Mouse (Mus musculus) C2C12 (cell line): ENCODE results near the gene Rps6kc1.

Experiments
- CEBPB ChIP-seq: IDR thresholded peaks from one replicate; pipeline ENCODE4 v1.6.1; 2011; ENCODE audit warnings: low read depth, mild to moderate bottlenecking, control low read depth, moderate library complexity
- CTCF ChIP-seq: IDR thresholded peaks from one replicate; pipeline ENCODE4 v1.5.1; 2011; ENCODE audit not compliant: control insufficient read depth, insufficient read depth, insufficient read length
- FOSL1 ChIP-seq: IDR thresholded peaks from one replicate; pipeline ENCODE4 v1.8.0; 2011; ENCODE audit warnings: mild to moderate bottlenecking, low read length; ENCODE audit not compliant: poor library complexity, insufficient read depth, severe bottlenecking
- MAX ChIP-seq: IDR thresholded peaks from one replicate; pipeline ENCODE4 v1.6.1; 2011; ENCODE audit warnings: mild to moderate bottlenecking, control low read depth
- MYOD1 ChIP-seq: IDR thresholded peaks from one replicate; pipeline ENCODE4 v1.6.1; 2011; ENCODE audit warnings: low read depth; ENCODE audit not compliant: control insufficient read depth, insufficient read length
- MYOG ChIP-seq: IDR thresholded peaks from one replicate; pipeline ENCODE4 v1.6.1; 2011; ENCODE audit not compliant: control insufficient read depth, insufficient read length; ENCODE audit errors: extremely low read depth
- USF1 ChIP-seq: IDR thresholded peaks from one replicate; pipeline ENCODE4 v1.6.1; 2011; ENCODE audit warnings: low read depth, mild to moderate bottlenecking, control low read depth, moderate library complexity

DNA sequence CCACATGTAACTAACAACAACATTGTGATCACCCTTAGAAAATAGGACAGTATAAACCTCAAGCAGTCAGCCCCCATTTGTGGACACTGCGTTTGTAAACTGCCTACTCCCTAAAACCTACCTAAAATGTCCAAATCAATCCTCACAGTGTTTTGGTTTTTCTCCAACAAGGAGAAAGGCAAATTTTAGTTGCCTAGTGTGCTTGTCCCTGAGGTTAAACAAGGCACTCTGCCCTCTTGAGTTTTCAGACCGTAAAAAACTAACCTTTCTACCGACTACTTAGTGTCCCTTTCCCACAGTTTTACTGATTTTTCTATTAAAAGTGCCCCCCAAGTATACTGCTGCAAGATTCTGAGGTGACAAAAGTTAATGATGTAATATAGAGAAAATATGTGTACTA lies 15.7 kb upstream of the Rps6kc1 start:
- no peak for TF ChIP-seq CTCF
- TF ChIP-seq MAX: no peak
- no peak for TF ChIP-seq USF1
- TF ChIP-seq MYOD1: no peak
- no peak for TF ChIP-seq CEBPB
- no peak for TF ChIP-seq MYOG
- TF ChIP-seq FOSL1: no peak
